Mouse (Mus musculus): Measurements from ENCODE around the gene Klhl21. TPM values are rescaled to one million over a fixed set of nuclear protein-coding genes. Genes with fewer than 3 reads are reported as not detected.

Gene Klhl21
- polyA plus RNA-seq, 1 experiment from 2014 or later = 13.7 TPM

GRCm38 (mm10) chr4:151999481-151999880 lies 9.1 kb upstream of the Klhl21 start:
- DNase-seq (ENCODE audit: low spot score) (no peak), ATAC-seq (no peak)
- no peak overlapping the region for H3K9ac ChIP-seq (replicated peaks; ENCODE audit: low read depth)
- H3K27me3 ChIP-seq (replicated peaks; ENCODE audit: insufficient read depth, low read length) = no peaks in the 10 kb centered on the region
- no peaks in the 10 kb centered on the region for H3K36me3 ChIP-seq (ENCODE audit: insufficient read depth, low read length)
- H3K4me1 ChIP-seq (ENCODE audit: insufficient read depth, low read depth, low read length) = peaks cover 9% of the 10 kb centered on the region; the same call in 1 of the 2 replicates
- no peaks in the 10 kb centered on the region for H3K9me3 ChIP-seq (ENCODE audit: low read length)
- 33% methylated on average over 3 of the region's 3 CpGs for WGBS
- no peak overlapping the region for H3K4me2 ChIP-seq (replicated peaks; ENCODE audit: low read depth, low read length)
- peak overlapping the region; percentile 6; the same call in 1 of the 2 replicates for H3K27ac ChIP-seq (ENCODE audit: low read length)
- TF ChIP-seq CTCF (IDR thresholded peaks at IDR 0.05) = no peak
- TF ChIP-seq EP300 (IDR thresholded peaks at IDR 0.05) = no peak
- no peak overlapping the region for H3K4me3 ChIP-seq (ENCODE audit: low read depth, low read length)

GRCm38 (mm10) chr4:152000906-152001305 lies 7.7 kb upstream of the Klhl21 start:
- Histone ChIP-seq H3K9ac (replicated peaks; ENCODE audit: low read depth) (no peak overlapping the region), H3K36me3 (ENCODE audit: insufficient read depth, low read length) (no peaks in the 10 kb centered on the region), H3K27me3 (replicated peaks; ENCODE audit: insufficient read depth, low read length) (no peaks in the 10 kb centered on the region), H3K9me3 (ENCODE audit: low read length) (no peaks in the 10 kb centered on the region), H3K4me1 (ENCODE audit: insufficient read depth, low read depth, low read length) (peaks cover 9% of the 10 kb centered on the region; the same call in 1 of the 2 replicates), H3K4me3 (ENCODE audit: low read depth, low read length) (no peak overlapping the region), H3K27ac (ENCODE audit: low read length) (peak overlapping the region; percentile 55), H3K4me2 (replicated peaks; ENCODE audit: low read depth, low read length) (no peak overlapping the region)
- peak; percentile 25 for ATAC-seq
- peak; percentile 94 for DNase-seq (ENCODE audit: low spot score)
- WGBS = 18% methylated on average over 4 of the region's 4 CpGs
- peak; percentile 44; the same call in 1 of the 2 replicates for TF ChIP-seq EP300 (IDR thresholded peaks at IDR 0.05)
- TF ChIP-seq CTCF (IDR thresholded peaks at IDR 0.05) = no peak

DNA sequence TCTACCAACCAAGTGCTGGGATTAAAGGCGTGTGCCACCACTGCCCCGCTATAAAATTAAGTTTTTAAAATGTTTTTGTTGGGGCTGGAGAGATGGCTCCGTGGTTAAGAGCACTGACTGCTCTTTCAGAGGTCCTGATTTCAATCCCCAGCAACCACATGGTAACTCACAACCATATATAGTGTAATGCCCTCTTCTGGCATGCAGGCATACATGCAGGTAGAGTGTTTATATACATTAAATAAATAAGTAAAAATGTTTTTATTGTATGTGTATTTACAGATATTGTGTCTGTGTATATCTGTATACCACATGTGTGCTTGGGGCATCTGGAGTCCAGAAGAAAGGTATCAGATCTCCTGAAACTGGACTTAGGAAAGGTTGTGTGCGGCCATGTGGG lies 7.3 kb upstream of the Klhl21 start:
- peaks cover 9% of the 10 kb centered on the region; the same call in 1 of the 2 replicates for H3K4me1 ChIP-seq (ENCODE audit: insufficient read depth, low read depth, low read length)
- TF ChIP-seq EP300 (IDR thresholded peaks at IDR 0.05) (no peak), CTCF (IDR thresholded peaks at IDR 0.05) (peak; percentile 16; the same call in 1 of the 2 replicates)
- WGBS = 67% methylated on average over 4 of the region's 4 CpGs
- ATAC-seq (no peak), DNase-seq (ENCODE audit: low spot score) (no peak)
- H3K9ac ChIP-seq (replicated peaks; ENCODE audit: low read depth) = no peak overlapping the region
- no peaks in the 10 kb centered on the region for H3K36me3 ChIP-seq (ENCODE audit: insufficient read depth, low read length)
- no peak overlapping the region for H3K4me2 ChIP-seq (replicated peaks; ENCODE audit: low read depth, low read length)
- peak overlapping the region; percentile 54; the same call in 1 of the 2 replicates for H3K27ac ChIP-seq (ENCODE audit: low read length)
- no peaks in the 10 kb centered on the region for H3K27me3 ChIP-seq (replicated peaks; ENCODE audit: insufficient read depth, low read length)
- no peaks in the 10 kb centered on the region for H3K9me3 ChIP-seq (ENCODE audit: low read length)
- no peak overlapping the region for H3K4me3 ChIP-seq (ENCODE audit: low read depth, low read length)

- H3K36me3 ChIP-seq (ENCODE audit: insufficient read depth, low read length) = no peaks in the 10 kb centered on the region
- 67% methylated on average over 3 of the region's 3 CpGs for WGBS
Measured at GRCm38 (mm10) chr4:152002063-152002462, 6.5 kb upstream of the Klhl21 start.

DNA sequence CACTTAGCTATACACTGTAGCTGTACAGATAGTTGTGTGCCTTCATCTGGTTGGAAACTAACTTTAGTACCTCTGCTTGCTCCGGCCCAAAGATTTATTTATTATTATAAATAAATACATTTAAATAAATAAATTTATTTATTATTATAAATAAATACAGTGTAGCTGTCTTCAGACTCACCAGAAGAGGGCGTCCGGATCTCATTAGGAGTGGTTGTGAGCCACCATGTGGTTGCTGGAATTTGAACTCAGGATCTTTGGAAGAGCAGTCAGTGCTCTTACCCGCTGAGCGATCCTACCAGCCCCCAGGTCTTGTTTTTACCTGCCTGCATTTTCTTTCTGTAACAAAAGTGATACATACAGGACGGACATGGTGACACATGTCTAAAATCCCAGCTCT lies 2.5 kb upstream of the Klhl21 start:
- no peaks in the 10 kb centered on the region for H3K27me3 ChIP-seq (replicated peaks; ENCODE audit: insufficient read depth, low read length)
- no peaks in the 10 kb centered on the region for H3K9me3 ChIP-seq (ENCODE audit: low read length)
- H3K9ac ChIP-seq (replicated peaks; ENCODE audit: low read depth) = no peak overlapping the region
- TF ChIP-seq EP300 (IDR thresholded peaks at IDR 0.05) (no peak), CTCF (IDR thresholded peaks at IDR 0.05) (peak; percentile 53)
- ATAC-seq = no peak
- no peak overlapping the region for H3K4me3 ChIP-seq (ENCODE audit: low read depth, low read length)
- peaks cover 18% of the 10 kb centered on the region for H3K4me1 ChIP-seq (ENCODE audit: insufficient read depth, low read depth, low read length)
- DNase-seq (ENCODE audit: low spot score) = no peak
- H3K27ac ChIP-seq (ENCODE audit: low read length) = no peak overlapping the region
- H3K36me3 ChIP-seq (ENCODE audit: insufficient read depth, low read length) = no peaks in the 10 kb centered on the region
- 77% methylated on average over 6 of the region's 6 CpGs for WGBS
- H3K4me2 ChIP-seq (replicated peaks; ENCODE audit: low read depth, low read length) = no peak overlapping the region

More at GRCm38 (mm10) chr4:152002063-152002462, 6.5 kb upstream of the Klhl21 start:
- H3K27me3 ChIP-seq (replicated peaks; ENCODE audit: insufficient read depth, low read length) = no peaks in the 10 kb centered on the region
- H3K4me3 ChIP-seq (ENCODE audit: low read depth, low read length) = no peak overlapping the region
- peak; percentile 60 for ATAC-seq
- peaks cover 9% of the 10 kb centered on the region; the same call in 1 of the 2 replicates for H3K4me1 ChIP-seq (ENCODE audit: insufficient read depth, low read depth, low read length)
- H3K9me3 ChIP-seq (ENCODE audit: low read length) = no peaks in the 10 kb centered on the region
- no peak overlapping the region for H3K4me2 ChIP-seq (replicated peaks; ENCODE audit: low read depth, low read length)
- TF ChIP-seq CTCF (IDR thresholded peaks at IDR 0.05) (no peak), EP300 (IDR thresholded peaks at IDR 0.05) (no peak; the same call in 1 of the 2 replicates)
- H3K27ac ChIP-seq (ENCODE audit: low read length) = peak overlapping the region; percentile 54
- DNase-seq (ENCODE audit: low spot score) = peak; percentile 70
- H3K9ac ChIP-seq (replicated peaks; ENCODE audit: low read depth) = no peak overlapping the region

DNA sequence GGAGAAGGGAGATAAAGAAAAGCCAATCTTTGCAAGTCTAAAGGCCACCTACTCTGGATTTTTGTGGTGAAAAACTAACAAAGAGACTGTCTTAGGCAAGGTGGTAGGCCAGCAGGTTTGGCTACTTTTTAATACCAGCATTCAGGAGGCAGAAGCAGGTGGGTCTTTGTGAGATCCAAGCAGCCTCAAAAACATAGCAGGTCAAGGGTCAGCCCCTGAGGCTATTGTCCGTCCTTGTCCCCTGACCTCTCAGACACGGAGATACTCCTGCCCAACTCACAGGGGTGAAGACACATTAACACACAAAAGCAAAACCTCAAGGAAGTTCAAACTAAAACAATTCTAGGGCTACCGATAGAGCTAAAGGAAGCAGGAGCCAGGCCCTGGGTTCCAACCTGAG lies 1.8 kb upstream of the Klhl21 start:
- TF ChIP-seq CTCF (IDR thresholded peaks at IDR 0.05) (no peak), EP300 (IDR thresholded peaks at IDR 0.05) (no peak)
- no peak for DNase-seq (ENCODE audit: low spot score)
- no peak for ATAC-seq
- H3K4me1 ChIP-seq (ENCODE audit: insufficient read depth, low read depth, low read length) = peaks cover 18% of the 10 kb centered on the region
- H3K4me2 ChIP-seq (replicated peaks; ENCODE audit: low read depth, low read length) = no peak overlapping the region
- H3K36me3 ChIP-seq (ENCODE audit: insufficient read depth, low read length) = no peaks in the 10 kb centered on the region
- no peaks in the 10 kb centered on the region for H3K9me3 ChIP-seq (ENCODE audit: low read length)
- 44% methylated on average over 3 of the region's 3 CpGs for WGBS
- H3K9ac ChIP-seq (replicated peaks; ENCODE audit: low read depth) = no peak overlapping the region
- H3K27ac ChIP-seq (ENCODE audit: low read length) = peak overlapping the region; percentile 97
- H3K27me3 ChIP-seq (replicated peaks; ENCODE audit: insufficient read depth, low read length) = no peaks in the 10 kb centered on the region
- H3K4me3 ChIP-seq (ENCODE audit: low read depth, low read length) = no peak overlapping the region

All from lung, postnatal 0 days (tissue).